In the genomic region with DNA sequence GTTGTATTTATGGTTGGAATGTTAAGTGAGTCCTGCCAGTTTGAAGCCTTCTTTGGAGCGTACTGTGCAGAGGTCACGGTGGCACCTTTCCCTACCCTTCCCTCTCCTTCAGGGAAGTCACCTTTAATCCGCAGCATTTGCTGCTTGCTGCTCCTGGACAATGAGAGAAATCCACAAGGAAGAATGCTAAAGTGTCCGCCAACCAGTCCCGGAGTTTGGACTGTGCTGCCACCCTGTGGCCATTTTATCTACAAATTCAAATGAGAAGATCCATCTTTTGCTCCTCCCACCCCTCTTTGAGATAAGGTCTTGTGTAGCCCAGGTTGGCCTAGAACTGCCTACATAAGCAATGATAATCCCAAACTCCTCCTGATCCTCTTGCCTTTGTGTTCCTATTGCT, we compare ENCODE assay signal across 8 mouse cellular contexts. TPM values are rescaled to one million over a fixed set of nuclear protein-coding genes. Genes with fewer than 3 reads are reported as not detected.
DNase-seq lines count a peak whose midpoint lies in the region; ATAC-seq and TF ChIP-seq lines count a peak whose summit lies in the region.

No protein-coding gene starts in this region.

- 22% methylated on average over 5 of the region's 5 CpGs for WGBS in bone marrow, adult 2 months
- WGBS in heart, embryonic 14.5 days: 8% methylated on average over 5 of the region's 5 CpGs
- WGBS in kidney, postnatal 0 days: 3% methylated on average over 5 of the region's 5 CpGs
- WGBS in liver, embryonic 11.5 days: 14% methylated on average over 5 of the region's 5 CpGs
- 7% methylated on average over 5 of the region's 5 CpGs for WGBS in neural tube, embryonic 13.5 days
- 8% methylated on average over 5 of the region's 5 CpGs for WGBS in stomach, embryonic 16.5 days

- H3K4me1 ChIP-seq in bone marrow, adult 2 months (ENCODE audit: control insufficient read depth, insufficient read depth, low read length): no peaks in the 10 kb centered on the region; the same call in 1 of the 2 replicates
- H3K4me1 ChIP-seq in heart, embryonic 14.5 days (ENCODE audit: control insufficient read depth in 2 of 2, insufficient read depth in 2 of 2, low read length in 2 of 2): peaks cover 10% of the 10 kb centered on the region in 2 experiments; a peak in 3 of 4 replicates
- no peaks in the 10 kb centered on the region for H3K4me1 ChIP-seq in kidney, postnatal 0 days (replicated peaks; ENCODE audit: insufficient read depth, low read length)
- H3K4me1 ChIP-seq in liver, embryonic 11.5 days (replicated peaks; ENCODE audit: control insufficient read depth, insufficient read depth, low read length): no peaks in the 10 kb centered on the region
- H3K4me1 ChIP-seq in neural tube, embryonic 13.5 days (replicated peaks): peaks cover 10% of the 10 kb centered on the region; the same call in 1 of the 2 replicates
- no peaks in the 10 kb centered on the region for H3K4me1 ChIP-seq in stomach, embryonic 16.5 days (ENCODE audit: control insufficient read depth, insufficient read depth, low read length)

- H3K9me3 ChIP-seq in heart, embryonic 14.5 days (ENCODE audit: control insufficient read depth, low read length): no peaks in the 10 kb centered on the region
- H3K9me3 ChIP-seq in kidney, postnatal 0 days (replicated peaks; ENCODE audit: low read length): no peaks in the 10 kb centered on the region
- H3K9me3 ChIP-seq in liver, embryonic 11.5 days (ENCODE audit: control insufficient read depth, low read length): no peaks in the 10 kb centered on the region
- H3K9me3 ChIP-seq in neural tube, embryonic 13.5 days: no peaks in the 10 kb centered on the region
- H3K9me3 ChIP-seq in stomach, embryonic 16.5 days (replicated peaks; ENCODE audit: control insufficient read depth, low read length): no peaks in the 10 kb centered on the region

- no peaks in the 10 kb centered on the region for H3K27me3 ChIP-seq in heart, embryonic 14.5 days (ENCODE audit: control insufficient read depth, insufficient read depth, low read length)
- H3K27me3 ChIP-seq in kidney, postnatal 0 days (ENCODE audit: insufficient read depth, low read length): no peaks in the 10 kb centered on the region
- H3K27me3 ChIP-seq in liver, embryonic 11.5 days (replicated peaks; ENCODE audit: control insufficient read depth, insufficient read depth, low read length): no peaks in the 10 kb centered on the region
- H3K27me3 ChIP-seq in neural tube, embryonic 13.5 days: no peaks in the 10 kb centered on the region
- H3K27me3 ChIP-seq in stomach, embryonic 16.5 days (ENCODE audit: control insufficient read depth, insufficient read depth, low read length): no peaks in the 10 kb centered on the region

- peak; percentile 69 for TF ChIP-seq CTCF in bone marrow, adult 2 months (IDR thresholded peaks at IDR 0.05; ENCODE audit: control insufficient read depth, insufficient read depth, low read length)
- TF ChIP-seq CTCF in kidney, postnatal 0 days (IDR thresholded peaks at IDR 0.05; ENCODE audit: low read depth): peak; percentile 89

- H3K4me2 ChIP-seq in heart, embryonic 14.5 days (ENCODE audit: low read length): no peak overlapping the region
- no peak overlapping the region for H3K4me2 ChIP-seq in kidney, postnatal 0 days (ENCODE audit: low read length)
- H3K4me2 ChIP-seq in liver, embryonic 11.5 days: no peak overlapping the region
- no peak overlapping the region for H3K4me2 ChIP-seq in neural tube, embryonic 13.5 days
- no peak overlapping the region for H3K4me2 ChIP-seq in stomach, embryonic 16.5 days (ENCODE audit: low read depth, low read length)

- peak; percentile 26 for ATAC-seq in heart, embryonic 14.5 days (ENCODE audit: insufficient number of reproducible peaks, insufficient read depth, low FRiP score, low read depth)
- no peak for ATAC-seq in kidney, postnatal 0 days (replicated peaks; ENCODE audit: low FRiP score, low read depth)
- 0 out of 2 replicates have a peak, but pooled peaks have one; percentile 45 for ATAC-seq in liver, embryonic 11.5 days (replicated peaks; ENCODE audit: low FRiP score)
- peak; percentile 67 for ATAC-seq in neural tube, embryonic 13.5 days (ENCODE audit: low read depth)
- ATAC-seq in stomach, embryonic 16.5 days (ENCODE audit: insufficient read depth, low FRiP score): peak; percentile 66; the same call in 1 of the 2 replicates

- H3K36me3 ChIP-seq in heart, embryonic 14.5 days (ENCODE audit: control insufficient read depth, insufficient read depth, low read length): no peaks in the 10 kb centered on the region
- H3K36me3 ChIP-seq in kidney, postnatal 0 days (ENCODE audit: insufficient read depth, low read length): no peaks in the 10 kb centered on the region
- H3K36me3 ChIP-seq in liver, embryonic 11.5 days (ENCODE audit: control insufficient read depth, insufficient read depth, low read length): no peaks in the 10 kb centered on the region
- no peaks in the 10 kb centered on the region for H3K36me3 ChIP-seq in neural tube, embryonic 13.5 days
- no peaks in the 10 kb centered on the region for H3K36me3 ChIP-seq in stomach, embryonic 16.5 days (ENCODE audit: control insufficient read depth, insufficient read depth, low read length)

- peak; percentile 54 for DNase-seq in CD4-positive helper T cell, adult 2 months (ENCODE audit: low read depth, low spot score)
- DNase-seq in fibroblast of lung, adult 2 months (ENCODE audit: low read depth): peak; percentile 52
- peak; percentile 95 for DNase-seq in kidney, postnatal 0 days (ENCODE audit: low spot score)
- DNase-seq in liver, embryonic 11.5 days (ENCODE audit: low spot score): peak; percentile 53

- no peak overlapping the region for H3K9ac ChIP-seq in heart, embryonic 14.5 days (ENCODE audit: low read length)
- H3K9ac ChIP-seq in kidney, postnatal 0 days (ENCODE audit: low read depth, low read length): no peak overlapping the region
- no peak overlapping the region for H3K9ac ChIP-seq in liver, embryonic 11.5 days (ENCODE audit: low read depth, low read length)
- H3K9ac ChIP-seq in neural tube, embryonic 13.5 days: no peak overlapping the region
- no peak overlapping the region for H3K9ac ChIP-seq in stomach, embryonic 16.5 days (ENCODE audit: low read length)

- no peak for TF ChIP-seq POLR2A in bone marrow, adult 2 months (IDR thresholded peaks at IDR 0.05; ENCODE audit: borderline replicate concordance, control insufficient read depth, low read depth, low read length)

- H3K27ac ChIP-seq in bone marrow, adult 2 months (ENCODE audit: control insufficient read depth, insufficient read depth, low read depth, low read length, poor library complexity): no peak overlapping the region
- H3K27ac ChIP-seq in heart, embryonic 14.5 days (replicated peaks in 1 of 2; ENCODE audit: control insufficient read depth in 1 of 2, insufficient read depth in 1 of 2, low read depth in 2 of 2, low read length in 2 of 2): no peak overlapping the region
- no peak overlapping the region for H3K27ac ChIP-seq in kidney, postnatal 0 days
- H3K27ac ChIP-seq in liver, embryonic 11.5 days (ENCODE audit: low read depth, low read length): no peak overlapping the region
- H3K27ac ChIP-seq in neural tube, embryonic 13.5 days (replicated peaks): no peak overlapping the region
- H3K27ac ChIP-seq in stomach, embryonic 16.5 days (ENCODE audit: low read length): no peak overlapping the region

- no peak overlapping the region for H3K4me3 ChIP-seq in bone marrow, adult 2 months (replicated peaks; ENCODE audit: control insufficient read depth, low read depth, low read length)
- no peak overlapping the region for H3K4me3 ChIP-seq in heart, embryonic 14.5 days (ENCODE audit: control insufficient read depth in 1 of 2, insufficient read depth in 1 of 2, low read depth in 1 of 2, low read length in 2 of 2)
- H3K4me3 ChIP-seq in kidney, postnatal 0 days (replicated peaks; ENCODE audit: low read depth, low read length): no peak overlapping the region
- no peak overlapping the region for H3K4me3 ChIP-seq in liver, embryonic 11.5 days (ENCODE audit: low read depth, low read length)
- no peak overlapping the region for H3K4me3 ChIP-seq in neural tube, embryonic 13.5 days
- no peak overlapping the region for H3K4me3 ChIP-seq in stomach, embryonic 16.5 days (replicated peaks; ENCODE audit: low read length)

RNA-seq across cellular contexts. Expression of gene Apobec4, which starts 3.9 kb away (rescaled TPM):
- polyA plus RNA-seq in bone marrow, adult 2 months (2011; ENCODE audit: insufficient read depth, insufficient read length, low replicate concordance, missing spikeins): not detected in 2 replicates
- not detected in 2 replicates for polyA plus RNA-seq in heart, embryonic 14.5 days (2014; fragmentation: Nextera tagmentation; extraction: Ambion mirVana)
- not detected in 2 replicates for polyA plus RNA-seq in kidney, postnatal 0 days (2015; fragmentation: Nextera tagmentation; extraction: Ambion mirVana)
- polyA plus RNA-seq in liver, embryonic 11.5 days (2014; fragmentation: Nextera tagmentation; extraction: Ambion mirVana): not detected in 2 replicates
- not detected in 2 replicates for polyA plus RNA-seq in neural tube, embryonic 13.5 days (2015; fragmentation: Nextera tagmentation; extraction: Ambion mirVana)
- polyA plus RNA-seq in stomach, embryonic 16.5 days (2015; fragmentation: Nextera tagmentation; extraction: Ambion mirVana): not detected in 2 replicates

RNA-seq across cellular contexts. Expression of gene Rgl1, which starts 19.7 kb away (rescaled TPM):
- 8.6 and 9.2 TPM in 2 replicates for polyA plus RNA-seq in bone marrow, adult 2 months (2011; ENCODE audit: insufficient read depth, insufficient read length, low replicate concordance, missing spikeins)
- polyA plus RNA-seq in heart, embryonic 14.5 days (2014; fragmentation: Nextera tagmentation; extraction: Ambion mirVana): 66.8 and 72.0 TPM in 2 replicates
- polyA plus RNA-seq in kidney, postnatal 0 days (2015; fragmentation: Nextera tagmentation; extraction: Ambion mirVana): 59.4 and 60.9 TPM in 2 replicates
- 26.3 and 28.2 TPM in 2 replicates for polyA plus RNA-seq in liver, embryonic 11.5 days (2014; fragmentation: Nextera tagmentation; extraction: Ambion mirVana)
- polyA plus RNA-seq in neural tube, embryonic 13.5 days (2015; fragmentation: Nextera tagmentation; extraction: Ambion mirVana): 24.8 and 25.4 TPM in 2 replicates
- 39.8 and 48.3 TPM in 2 replicates for polyA plus RNA-seq in stomach, embryonic 16.5 days (2015; fragmentation: Nextera tagmentation; extraction: Ambion mirVana)

RNA-seq across cellular contexts. Expression of gene Arpc5, which starts 19.9 kb away (rescaled TPM):
- polyA plus RNA-seq in bone marrow, adult 2 months (2011; ENCODE audit: insufficient read depth, insufficient read length, low replicate concordance, missing spikeins): 143 and 180 TPM in 2 replicates
- polyA plus RNA-seq in heart, embryonic 14.5 days (2014; fragmentation: Nextera tagmentation; extraction: Ambion mirVana): 215 and 228 TPM in 2 replicates
- 294 and 307 TPM in 2 replicates for polyA plus RNA-seq in kidney, postnatal 0 days (2015; fragmentation: Nextera tagmentation; extraction: Ambion mirVana)
- 260 and 281 TPM in 2 replicates for polyA plus RNA-seq in liver, embryonic 11.5 days (2014; fragmentation: Nextera tagmentation; extraction: Ambion mirVana)
- polyA plus RNA-seq in neural tube, embryonic 13.5 days (2015; fragmentation: Nextera tagmentation; extraction: Ambion mirVana): 321 and 348 TPM in 2 replicates
- 355 and 357 TPM in 2 replicates for polyA plus RNA-seq in stomach, embryonic 16.5 days (2015; fragmentation: Nextera tagmentation; extraction: Ambion mirVana)

RNA-seq across cellular contexts. Expression of gene Ncf2, which starts 53.6 kb away (rescaled TPM):
- polyA plus RNA-seq in bone marrow, adult 2 months (2011; ENCODE audit: insufficient read depth, insufficient read length, low replicate concordance, missing spikeins): 43.0 and 112 TPM in 2 replicates
- polyA plus RNA-seq in heart, embryonic 14.5 days (2014; fragmentation: Nextera tagmentation; extraction: Ambion mirVana): 3.1 and 6.2 TPM in 2 replicates
- 7.3 and 8.3 TPM in 2 replicates for polyA plus RNA-seq in kidney, postnatal 0 days (2015; fragmentation: Nextera tagmentation; extraction: Ambion mirVana)
- polyA plus RNA-seq in liver, embryonic 11.5 days (2014; fragmentation: Nextera tagmentation; extraction: Ambion mirVana): 12.6 and 13.9 TPM in 2 replicates
- polyA plus RNA-seq in neural tube, embryonic 13.5 days (2015; fragmentation: Nextera tagmentation; extraction: Ambion mirVana): 3.8 and 4.5 TPM in 2 replicates
- polyA plus RNA-seq in stomach, embryonic 16.5 days (2015; fragmentation: Nextera tagmentation; extraction: Ambion mirVana): 7.0 and 10.8 TPM in 2 replicates
